Mouse (Mus musculus): ENCODE data around the gene Cldn19. TPM values are rescaled to one million over a fixed set of nuclear protein-coding genes. Genes with fewer than 3 reads are reported as not detected.

Cldn19 gene
- total and polyA plus RNA-seq, 2 experiments: not detected

GRCm38 (mm10) chr4:119294415-119295133 lies 39.4 kb downstream of the Cldn19 start, which contains the start of gene Ybx1:
Gene Ybx1 (minus strand): TSS chr4:119294604.
- Histone ChIP-seq H3K27ac (replicated peaks; ENCODE audit: insufficient read depth, low read depth, low read length) (peak within 1 kb of the TSS; percentile 68), H3K27me3 (ENCODE audit: control insufficient read depth, insufficient read depth, low read length) (no peaks in the 10 kb centered on the region), H3K36me3 (ENCODE audit: control insufficient read depth, insufficient read depth, low read length) (peaks cover 2% of the 10 kb centered on the region; the same call in 1 of the 2 replicates), H3K4me1 (ENCODE audit: control insufficient read depth, insufficient read depth, low read length) (peaks cover 7% of the 10 kb centered on the region), H3K79me2 (ENCODE audit: control insufficient read depth, insufficient read depth, low read length) (peaks cover 21% of the 10 kb centered on the region), H3K4me3 (ENCODE audit: insufficient read depth, low read depth, low read length) (peak within 1 kb of the TSS; percentile 91), H3K9ac (ENCODE audit: low read depth, low read length) (peak within 1 kb of the TSS; percentile 86)
- DNase-seq (ENCODE audit: extremely low read depth, low read depth, low spot score): peak; percentile 94
- WGBS: under 1% methylated on average over 61 of the region's 61 CpGs
- TF ChIP-seq CTCF (IDR thresholded peaks at IDR 0.05; ENCODE audit: low read depth, low read length): no peak
- TF ChIP-seq POLR2A (IDR thresholded peaks at IDR 0.05; ENCODE audit: extremely low read depth, insufficient read depth, low read length): peak; percentile 45

- H3K4me3 ChIP-seq (ENCODE audit: insufficient read depth, low read depth, low read length): no peak overlapping the region; the same call in 1 of the 2 replicates
- no peak for DNase-seq (ENCODE audit: extremely low read depth, low read depth, low spot score)
- peaks cover 2% of the 10 kb centered on the region; the same call in 1 of the 2 replicates for H3K36me3 ChIP-seq (ENCODE audit: control insufficient read depth, insufficient read depth, low read length)
- WGBS: 5% methylated on average over 6 of the region's 6 CpGs
- TF ChIP-seq CTCF (IDR thresholded peaks at IDR 0.05; ENCODE audit: low read depth, low read length): no peak
- TF ChIP-seq POLR2A (IDR thresholded peaks at IDR 0.05; ENCODE audit: extremely low read depth, insufficient read depth, low read length): no peak
- H3K4me1 ChIP-seq (ENCODE audit: control insufficient read depth, insufficient read depth, low read length): peaks cover 7% of the 10 kb centered on the region
- H3K79me2 ChIP-seq (ENCODE audit: control insufficient read depth, insufficient read depth, low read length): peaks cover 18% of the 10 kb centered on the region
- H3K27ac ChIP-seq (replicated peaks; ENCODE audit: insufficient read depth, low read depth, low read length): no peak overlapping the region
- H3K9ac ChIP-seq (ENCODE audit: low read depth, low read length): peak overlapping the region; percentile 33
- H3K27me3 ChIP-seq (ENCODE audit: control insufficient read depth, insufficient read depth, low read length): no peaks in the 10 kb centered on the region
Measured at GRCm38 (mm10) chr4:119295134-119295453, 39.9 kb downstream of the Cldn19 start.

GRCm38 (mm10) chr4:119297361-119297760 lies 42.1 kb downstream of the Cldn19 start:
- Histone ChIP-seq H3K9ac (ENCODE audit: low read depth, low read length) (no peak overlapping the region), H3K79me2 (ENCODE audit: control insufficient read depth, insufficient read depth, low read length) (peaks cover 10% of the 10 kb centered on the region; the same call in 1 of the 2 replicates), H3K27me3 (ENCODE audit: control insufficient read depth, insufficient read depth, low read length) (no peaks in the 10 kb centered on the region), H3K36me3 (ENCODE audit: control insufficient read depth, insufficient read depth, low read length) (no peaks in the 10 kb centered on the region), H3K4me1 (ENCODE audit: control insufficient read depth, insufficient read depth, low read length) (peaks cover 7% of the 10 kb centered on the region), H3K4me3 (ENCODE audit: insufficient read depth, low read depth, low read length) (no peak overlapping the region), H3K27ac (replicated peaks; ENCODE audit: insufficient read depth, low read depth, low read length) (no peak overlapping the region)
- TF ChIP-seq POLR2A (IDR thresholded peaks at IDR 0.05; ENCODE audit: extremely low read depth, insufficient read depth, low read length): no peak
- TF ChIP-seq CTCF (IDR thresholded peaks at IDR 0.05; ENCODE audit: low read depth, low read length): no peak
- no peak for DNase-seq (ENCODE audit: extremely low read depth, low read depth, low spot score)
- 84% methylated on average over 2 of the region's 2 CpGs for WGBS

- Histone ChIP-seq H3K4me3 (ENCODE audit: insufficient read depth, low read depth, low read length) (no peak overlapping the region), H3K79me2 (ENCODE audit: control insufficient read depth, insufficient read depth, low read length) (no peaks in the 10 kb centered on the region), H3K36me3 (ENCODE audit: control insufficient read depth, insufficient read depth, low read length) (no peaks in the 10 kb centered on the region), H3K9ac (ENCODE audit: low read depth, low read length) (no peak overlapping the region), H3K27ac (replicated peaks; ENCODE audit: insufficient read depth, low read depth, low read length) (no peak overlapping the region), H3K27me3 (ENCODE audit: control insufficient read depth, insufficient read depth, low read length) (no peaks in the 10 kb centered on the region), H3K4me1 (ENCODE audit: control insufficient read depth, insufficient read depth, low read length) (no peaks in the 10 kb centered on the region)
- no peak for DNase-seq (ENCODE audit: extremely low read depth, low read depth, low spot score)
- 94% methylated on average over 3 of the region's 3 CpGs for WGBS
- TF ChIP-seq CTCF (IDR thresholded peaks at IDR 0.05; ENCODE audit: low read depth, low read length): no peak
Measured at GRCm38 (mm10) chr4:119300761-119301160, 45.5 kb downstream of the Cldn19 start.

GRCm38 (mm10) chr4:119301777-119302176 lies 46.6 kb downstream of the Cldn19 start:
- H3K36me3 ChIP-seq (ENCODE audit: control insufficient read depth, insufficient read depth, low read length): no peaks in the 10 kb centered on the region
- H3K27me3 ChIP-seq (ENCODE audit: control insufficient read depth, insufficient read depth, low read length): no peaks in the 10 kb centered on the region
- no peak for DNase-seq (ENCODE audit: extremely low read depth, low read depth, low spot score)
- 78% methylated on average over 3 of the region's 3 CpGs for WGBS
- H3K27ac ChIP-seq (replicated peaks; ENCODE audit: insufficient read depth, low read depth, low read length): no peak overlapping the region
- H3K4me3 ChIP-seq (ENCODE audit: insufficient read depth, low read depth, low read length): no peak overlapping the region
- H3K79me2 ChIP-seq (ENCODE audit: control insufficient read depth, insufficient read depth, low read length): no peaks in the 10 kb centered on the region
- TF ChIP-seq CTCF (IDR thresholded peaks at IDR 0.05; ENCODE audit: low read depth, low read length): no peak
- no peak for TF ChIP-seq POLR2A (IDR thresholded peaks at IDR 0.05; ENCODE audit: extremely low read depth, insufficient read depth, low read length)
- H3K4me1 ChIP-seq (ENCODE audit: control insufficient read depth, insufficient read depth, low read length): no peaks in the 10 kb centered on the region
- H3K9ac ChIP-seq (ENCODE audit: low read depth, low read length): no peak overlapping the region

GRCm38 (mm10) chr4:119303291-119303690 lies 48.1 kb downstream of the Cldn19 start:
- H3K4me3 ChIP-seq (ENCODE audit: insufficient read depth, low read depth, low read length): no peak overlapping the region
- no peak overlapping the region for H3K27ac ChIP-seq (replicated peaks; ENCODE audit: insufficient read depth, low read depth, low read length)
- 88% methylated on average over 8 of the region's 8 CpGs for WGBS
- TF ChIP-seq POLR2A (IDR thresholded peaks at IDR 0.05; ENCODE audit: extremely low read depth, insufficient read depth, low read length) (no peak), CTCF (IDR thresholded peaks at IDR 0.05; ENCODE audit: low read depth, low read length) (no peak)
- H3K4me1 ChIP-seq (ENCODE audit: control insufficient read depth, insufficient read depth, low read length): no peaks in the 10 kb centered on the region
- no peaks in the 10 kb centered on the region for H3K36me3 ChIP-seq (ENCODE audit: control insufficient read depth, insufficient read depth, low read length)
- no peak for DNase-seq (ENCODE audit: extremely low read depth, low read depth, low spot score)
- H3K79me2 ChIP-seq (ENCODE audit: control insufficient read depth, insufficient read depth, low read length): no peaks in the 10 kb centered on the region
- H3K27me3 ChIP-seq (ENCODE audit: control insufficient read depth, insufficient read depth, low read length): no peaks in the 10 kb centered on the region
- no peak overlapping the region for H3K9ac ChIP-seq (ENCODE audit: low read depth, low read length)
